Comparison of ENCODE assay signal across 19 mouse cellular contexts in the genomic region with DNA sequence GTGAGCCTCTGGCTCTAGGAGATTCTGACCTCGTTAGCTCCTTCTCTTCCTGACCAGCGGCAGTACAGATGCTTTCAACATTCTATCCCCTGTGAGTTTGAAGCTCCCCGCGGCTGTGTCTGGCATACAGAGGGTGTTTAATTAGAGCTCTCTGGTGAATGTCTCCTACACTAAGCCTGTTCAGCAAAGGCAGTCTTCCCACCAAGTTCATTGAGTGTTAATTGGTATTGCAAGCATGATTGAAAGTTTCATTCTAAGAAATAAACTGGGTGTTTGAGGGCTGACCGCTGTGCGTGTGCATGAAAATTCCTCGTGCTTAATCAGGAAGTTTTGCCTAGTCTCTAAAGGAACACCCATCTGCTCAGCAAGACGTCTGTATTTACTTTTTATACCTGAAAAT.
DNase-seq lines count a peak whose midpoint lies in the region; ATAC-seq and TF ChIP-seq lines count a peak whose summit lies in the region.
"Had no signal": no experiment of that assay in that cellular context is flagged by ENCODE, and none has a peak within 500 bp of the region (broad histone marks: within the 10 kb centered on the region; RNA-seq: fewer than 3 reads in every experiment).

No protein-coding gene starts in this region.

- H3K4me1 ChIP-seq in forebrain, embryonic 13.5 days = peaks cover 39% of the 10 kb centered on the region
- peaks cover 9% of the 10 kb centered on the region; the same call in 1 of the 2 replicates for H3K4me1 ChIP-seq in forebrain, postnatal 0 days (ENCODE audit: insufficient read depth)
- no peaks in the 10 kb centered on the region for H3K4me1 ChIP-seq in midbrain, embryonic 14.5 days (ENCODE audit: control insufficient read depth, insufficient read depth, low read length)
- H3K4me1 ChIP-seq in midbrain, embryonic 15.5 days = peaks cover 8% of the 10 kb centered on the region; the same call in 1 of the 2 replicates
- peaks cover 28% of the 10 kb centered on the region for H3K4me1 ChIP-seq in forebrain, embryonic 14.5 days (ENCODE audit: control insufficient read depth, insufficient read depth, low read length)

- H3K36me3 ChIP-seq in forebrain, embryonic 13.5 days (ENCODE audit: poor library complexity, severe bottlenecking) = no peaks in the 10 kb centered on the region
- H3K36me3 ChIP-seq in forebrain, postnatal 0 days (ENCODE audit: insufficient read depth) = no peaks in the 10 kb centered on the region
- H3K36me3 ChIP-seq in midbrain, embryonic 14.5 days (ENCODE audit: control insufficient read depth, insufficient read depth, low read length) = no peaks in the 10 kb centered on the region
- H3K36me3 ChIP-seq in midbrain, embryonic 15.5 days (replicated peaks) = no peaks in the 10 kb centered on the region
- H3K36me3 ChIP-seq in forebrain, embryonic 14.5 days (ENCODE audit: control insufficient read depth, insufficient read depth, low read length) = no peaks in the 10 kb centered on the region
- H3K36me3 ChIP-seq: embryonic facial prominence, embryonic 15.5 days; heart, embryonic 13.5 days; hindbrain, embryonic 15.5 days had no signal

- WGBS in forebrain, embryonic 13.5 days = 12% methylated on average over 8 of the region's 8 CpGs
- WGBS in forebrain, postnatal 0 days = 15% methylated on average over 8 of the region's 8 CpGs
- 63% methylated on average over 8 of the region's 8 CpGs for WGBS in midbrain, embryonic 14.5 days
- 44% methylated on average over 8 of the region's 8 CpGs for WGBS in midbrain, embryonic 15.5 days
- 6% methylated on average over 8 of the region's 8 CpGs for WGBS in forebrain, embryonic 14.5 days

- no peak overlapping the region for H3K4me3 ChIP-seq in forebrain, embryonic 13.5 days
- no peak overlapping the region for H3K4me3 ChIP-seq in forebrain, postnatal 0 days (ENCODE audit: low read depth, low read length)
- no peak overlapping the region for H3K4me3 ChIP-seq in midbrain, embryonic 14.5 days (replicated peaks; ENCODE audit: low read depth, low read length)
- H3K4me3 ChIP-seq in midbrain, embryonic 15.5 days = no peak overlapping the region
- H3K4me3 ChIP-seq in forebrain, embryonic 14.5 days (ENCODE audit: low read depth, low read length) = no peak overlapping the region
- H3K4me3 ChIP-seq: embryonic facial prominence, embryonic 15.5 days; erythroblast, embryonic 14.5 days; heart, embryonic 13.5 days; hindbrain, embryonic 15.5 days had no signal

- H3K9ac ChIP-seq in forebrain, embryonic 13.5 days = no peak overlapping the region
- no peak overlapping the region for H3K9ac ChIP-seq in forebrain, postnatal 0 days
- no peak overlapping the region for H3K9ac ChIP-seq in midbrain, embryonic 14.5 days (replicated peaks; ENCODE audit: low read length)
- H3K9ac ChIP-seq in midbrain, embryonic 15.5 days = no peak overlapping the region
- no peak overlapping the region for H3K9ac ChIP-seq in forebrain, embryonic 14.5 days (ENCODE audit: low read length)
- H3K9ac ChIP-seq: embryonic facial prominence, embryonic 15.5 days; heart, embryonic 13.5 days; hindbrain, embryonic 15.5 days had no signal

- peak; percentile 11; the same call in 1 of the 2 replicates for ATAC-seq in forebrain, embryonic 13.5 days
- no peak for ATAC-seq in forebrain, postnatal 0 days
- no peak for ATAC-seq in midbrain, embryonic 14.5 days (ENCODE audit: low FRiP score, low TSS enrichment)
- no peak for ATAC-seq in midbrain, embryonic 15.5 days (replicated peaks)
- 0 out of 2 replicates have a peak, but pooled peaks have one; percentile 30 for ATAC-seq in forebrain, embryonic 14.5 days

- peak overlapping the region; percentile 37; the same call in 1 of the 2 replicates for H3K27ac ChIP-seq in forebrain, embryonic 13.5 days
- no peak overlapping the region for H3K27ac ChIP-seq in forebrain, postnatal 0 days (ENCODE audit: low read depth, low read length)
- 0 out of 2 replicates have a peak overlapping the region, but pooled peaks have one; percentile 32 for H3K27ac ChIP-seq in midbrain, embryonic 14.5 days (replicated peaks; ENCODE audit: low read depth, low read length)
- no peak overlapping the region for H3K27ac ChIP-seq in midbrain, embryonic 15.5 days
- no peak overlapping the region; the same call in 1 of the 2 replicates for H3K27ac ChIP-seq in forebrain, embryonic 14.5 days (ENCODE audit: low read depth, low read length)
- H3K27ac ChIP-seq: embryonic facial prominence, embryonic 15.5 days; heart, embryonic 13.5 days; hindbrain, embryonic 15.5 days had no signal

- no peak for TF ChIP-seq CTCF in forebrain, postnatal 0 days (IDR thresholded peaks at IDR 0.05; ENCODE audit: low read depth)

- no peak overlapping the region for H3K4me2 ChIP-seq in forebrain, embryonic 13.5 days
- no peak overlapping the region for H3K4me2 ChIP-seq in forebrain, postnatal 0 days (ENCODE audit: low read depth)
- H3K4me2 ChIP-seq in midbrain, embryonic 14.5 days (ENCODE audit: low read length) = no peak overlapping the region
- H3K4me2 ChIP-seq in midbrain, embryonic 15.5 days = no peak overlapping the region
- no peak overlapping the region for H3K4me2 ChIP-seq in forebrain, embryonic 14.5 days (ENCODE audit: low read length)
- H3K4me2 ChIP-seq: embryonic facial prominence, embryonic 15.5 days; heart, embryonic 13.5 days; hindbrain, embryonic 15.5 days had no signal

- no peak for DNase-seq in forebrain, postnatal 0 days
- DNase-seq in midbrain, embryonic 14.5 days = no peak
- peak; percentile 56 for DNase-seq in forebrain, embryonic 14.5 days (ENCODE audit: low spot score)
- DNase-seq in layer of hippocampus, adult 11-12 months (ENCODE audit: low spot score) = no peak
- DNase-seq: adrenal gland, adult 2 months; adrenal gland, postnatal 25 days; cerebellum, adult 2 months; cerebellum, postnatal 10 days; embryo, embryonic 11 days; gastrocnemius, postnatal 36 days; heart, adult 11 months; heart, postnatal 36 days had no signal

- H3K27me3 ChIP-seq in forebrain, embryonic 13.5 days = no peaks in the 10 kb centered on the region
- H3K27me3 ChIP-seq in forebrain, postnatal 0 days (ENCODE audit: insufficient read depth, low read length) = no peaks in the 10 kb centered on the region
- H3K27me3 ChIP-seq in midbrain, embryonic 14.5 days (ENCODE audit: control insufficient read depth, insufficient read depth, low read length) = no peaks in the 10 kb centered on the region
- H3K27me3 ChIP-seq in midbrain, embryonic 15.5 days (replicated peaks) = no peaks in the 10 kb centered on the region
- H3K27me3 ChIP-seq in forebrain, embryonic 14.5 days (replicated peaks; ENCODE audit: control insufficient read depth, insufficient read depth, low read length) = no peaks in the 10 kb centered on the region
- H3K27me3 ChIP-seq: CH12.LX; embryonic facial prominence, embryonic 15.5 days; heart, embryonic 13.5 days; hindbrain, embryonic 15.5 days had no signal

- H3K9me3 ChIP-seq in forebrain, embryonic 13.5 days (replicated peaks) = peaks cover 6% of the 10 kb centered on the region; the same call in 1 of the 2 replicates
- no peaks in the 10 kb centered on the region for H3K9me3 ChIP-seq in forebrain, postnatal 0 days (ENCODE audit: low read length)
- no peaks in the 10 kb centered on the region for H3K9me3 ChIP-seq in midbrain, embryonic 14.5 days (ENCODE audit: control insufficient read depth, low read length)
- no peaks in the 10 kb centered on the region for H3K9me3 ChIP-seq in midbrain, embryonic 15.5 days
- H3K9me3 ChIP-seq in forebrain, embryonic 14.5 days (replicated peaks; ENCODE audit: control insufficient read depth, low read length) = no peaks in the 10 kb centered on the region
- H3K9me3 ChIP-seq: embryonic facial prominence, embryonic 15.5 days; hindbrain, embryonic 15.5 days had no signal

Comparison
In these comparisons a context has a peak if more than half of its experiments do, and no peak if none do; other contexts are left out.
1. ATAC-seq: peak in forebrain, embryonic 13.5 days (single experiment) and forebrain, embryonic 14.5 days (single experiment); none in forebrain, postnatal 0 days (single experiment), midbrain, embryonic 14.5 days (single experiment) and midbrain, embryonic 15.5 days (single experiment).
2. H3K27ac ChIP-seq: peak in forebrain, embryonic 13.5 days (single experiment) and midbrain, embryonic 14.5 days (single experiment); none in forebrain, postnatal 0 days (single experiment), midbrain, embryonic 15.5 days (single experiment) and forebrain, embryonic 14.5 days (single experiment).